Mouse (Mus musculus) thymus, adult 2 months (tissue): ENCODE data around the gene Ric3.

ENCODE experiments used
- CTCF ChIP-seq: fragments of 200-500 bp; IDR thresholded peaks from 2 replicates; pipeline ENCODE4 v1.5.1; 2012; ENCODE audit warnings: mild to moderate bottlenecking, control low read depth, low read length, moderate library complexity, borderline replicate concordance; ENCODE audit not compliant: control insufficient read depth, poor library complexity, insufficient read depth; ENCODE audit errors: extremely low read depth
- POLR2A ChIP-seq: fragments of 200-500 bp; IDR thresholded peaks from 2 replicates; pipeline ENCODE4 v1.6.1; 2012; ENCODE audit warnings: mild to moderate bottlenecking, low read length, control low read depth, moderate library complexity; ENCODE audit not compliant: control insufficient read depth, poor library complexity, insufficient read depth; ENCODE audit errors: extremely low read depth

DNA sequence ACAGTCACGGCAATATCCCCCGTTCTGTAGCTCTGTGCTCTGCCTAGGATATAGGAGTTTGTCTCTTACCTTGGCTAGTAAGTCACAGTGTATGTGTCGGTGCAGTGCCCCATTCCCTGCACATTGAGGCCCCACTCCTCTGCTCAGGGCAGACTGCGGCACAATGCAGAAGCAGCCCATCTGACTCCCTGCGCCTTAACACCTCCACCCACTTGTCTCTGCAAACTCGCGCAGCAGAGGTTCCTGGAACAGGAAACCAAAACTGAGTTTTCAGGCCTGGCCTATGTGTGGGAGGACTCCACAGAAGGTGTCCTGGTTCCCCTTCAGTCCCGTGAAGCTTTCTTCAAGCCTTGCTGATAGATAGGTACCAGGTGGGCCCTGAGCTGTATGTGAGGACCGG lies 91.9 kb downstream of the Ric3 start:
- TF ChIP-seq CTCF (no peak), POLR2A (no peak)
